Mouse (Mus musculus) liver, embryonic 14.5 days (tissue): Measurements from ENCODE around the gene Senp1. TPM values are rescaled to one million over a fixed set of nuclear protein-coding genes. Genes with fewer than 3 reads are reported as not detected.

ENCODE experiments used
- ATAC-seq: fragments of 200-750 bp; cut with Nextera tagmentation; 2 replicates; pipeline ENCODE4 v1.8.0; 2017; ENCODE audit warnings: moderate number of reproducible peaks, mild to moderate bottlenecking, moderate library complexity; ENCODE audit not compliant: insufficient read depth
- DNase-seq, 3 experiments: peaks; one replicate each; pipeline ENCODE4 v3.0.0-alpha.2; 2012 to 2013; ENCODE audit warnings: low read depth in 3 of 3, low spot score in 3 of 3
- H3K27ac ChIP-seq: fragments of 300-500 bp; sonication (generic); 2 replicates; pipeline ENCODE4 v1.5.1; 2014; ENCODE audit warnings: moderate library complexity, mild to moderate bottlenecking, control low read depth, inconsistent platforms
- H3K27me3 ChIP-seq: fragments of 300-500 bp; sonication (generic); 2 replicates; pipeline ENCODE4 v1.6.1; 2014; ENCODE audit warnings: mild to moderate bottlenecking, low read length, moderate library complexity; ENCODE audit not compliant: control insufficient read depth, insufficient read depth
- H3K36me3 ChIP-seq: fragments of 300-500 bp; sonication (generic); replicated peaks from 2 replicates; pipeline ENCODE4 v1.6.1; 2014; ENCODE audit warnings: low read depth; ENCODE audit not compliant: control insufficient read depth, insufficient read depth
- H3K4me1 ChIP-seq, 2 experiments: fragments of 200-500 bp in 1 of 2; fragments of 300-500 bp in 1 of 2; sonication (generic) in 1 of 2; replicated peaks; 2 replicates each; pipeline ENCODE4 v1.6.1; 2012 to 2014; ENCODE audit warnings: antibody characterized with exemption in 1 of 2, inconsistent platforms in 1 of 2, low read length in 1 of 2; ENCODE audit not compliant: control insufficient read depth in 2 of 2, insufficient read depth in 2 of 2
- H3K4me2 ChIP-seq: fragments of 300-500 bp; sonication (generic); 2 replicates; pipeline ENCODE4 v1.6.1; 2014; ENCODE audit warnings: low read depth, mild to moderate bottlenecking, control low read depth, moderate library complexity
- H3K4me3 ChIP-seq, 2 experiments: fragments of 200-500 bp in 1 of 2; fragments of 300-500 bp in 1 of 2; sonication (generic) in 1 of 2; 2 replicates each; pipeline ENCODE4 v1.5.1; 2012 to 2014; ENCODE audit warnings: low read depth in 2 of 2, low read length in 2 of 2, mild to moderate bottlenecking in 2 of 2, control low read depth in 1 of 2, inconsistent platforms in 1 of 2, moderate library complexity in 1 of 2; ENCODE audit not compliant: insufficient read depth in 1 of 2
- H3K9ac ChIP-seq: fragments of 300-500 bp; sonication (generic); replicated peaks from 2 replicates; pipeline ENCODE4 v1.6.1; 2014; ENCODE audit warnings: mild to moderate bottlenecking, control low read depth, moderate library complexity
- H3K9me3 ChIP-seq: fragments of 300-500 bp; sonication (generic); 2 replicates; pipeline ENCODE4 v1.6.1; 2016; ENCODE audit warnings: low read length, mixed read lengths; ENCODE audit not compliant: control insufficient read depth
- CTCF ChIP-seq: IDR thresholded peaks from 2 replicates; pipeline ENCODE4 v1.5.1; 2016; ENCODE audit warnings: antibody characterized with exemption, low read depth, control low read depth
- EP300 ChIP-seq: IDR thresholded peaks from 2 replicates; pipeline ENCODE4 v1.6.1; 2016; ENCODE audit warnings: antibody characterized with exemption, low read depth
- WGBS: fragments of 180-500 bp; shearing (Covaris S2); extraction: QIAGEN DNeasy Blood & Tissue Kit; methylation state at CpG from one replicate; pipeline ENCODE4 v1.1.7; 2014; ENCODE audit not compliant: insufficient replicate concordance; 5-methylcytosine and 5-hydroxymethylcytosine counted together
- polyA plus RNA-seq, 2 experiments: library from polyadenylated mRNA; depleted of rRNA in 1 of 2; stranded (reverse) in 1 of 2; unstranded in 1 of 2; fragments of >200 nt; fragmentation: Nextera tagmentation in 1 of 2; extraction: Ambion mirVana in 1 of 2; gene quantifications; 2 replicates each; pipeline versions ENCODE4 v1.2.1 to v1.2.3; 2012 to 2014

Gene Senp1
- polyA plus RNA-seq, 2 experiments: 10.7 to 15.3 TPM

DNA sequence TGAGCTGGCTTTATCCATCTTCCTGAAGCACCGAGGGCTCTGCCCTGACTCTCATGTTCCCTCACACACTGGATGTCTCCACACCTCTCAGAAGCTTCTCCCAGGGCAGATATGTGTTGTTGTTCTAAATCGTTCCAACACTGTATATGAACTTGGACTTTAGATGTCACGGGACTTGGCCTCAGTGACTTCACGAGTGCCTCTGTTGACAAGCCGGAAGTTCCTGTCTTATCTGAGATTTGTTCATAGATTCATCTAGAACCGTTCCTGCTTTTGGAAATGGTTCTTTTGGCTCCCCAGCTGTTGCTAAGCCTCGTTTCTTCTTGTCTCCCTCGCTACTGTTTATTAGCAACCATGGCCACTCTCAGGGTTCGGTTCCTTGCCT, 22.2 kb upstream of the Senp1 start:
- peak overlapping the region; percentile 12 for H3K27ac ChIP-seq
- DNase-seq: no peak
- H3K36me3 ChIP-seq: no peaks in the 10 kb centered on the region; the same call in 1 of the 2 replicates
- no peaks in the 10 kb centered on the region for H3K9me3 ChIP-seq
- peak overlapping the region; percentile 1; the same call in 1 of the 2 replicates for H3K9ac ChIP-seq
- H3K4me3 ChIP-seq: no peak overlapping the region
- peak; percentile 23; the same call in 1 of the 2 replicates for ATAC-seq
- H3K4me1 ChIP-seq: peaks cover 17 to 36% of the 10 kb centered on the region in 2 experiments
- no peaks in the 10 kb centered on the region for H3K27me3 ChIP-seq
- H3K4me2 ChIP-seq: peak overlapping the region; percentile 39
- TF ChIP-seq EP300: no peak
- TF ChIP-seq CTCF: no peak
- WGBS: 45% methylated on average over 9 of the region's 9 CpGs

GRCm38 (mm10) chr15:98114852-98115778, 21.6 kb upstream of the Senp1 start:
- ATAC-seq (no peak), DNase-seq (no peak)
- peak overlapping the region; percentile 12 for H3K27ac ChIP-seq
- H3K36me3 ChIP-seq: no peaks in the 10 kb centered on the region
- H3K9me3 ChIP-seq: no peaks in the 10 kb centered on the region
- 73% methylated on average over 10 of the region's 10 CpGs for WGBS
- H3K27me3 ChIP-seq: no peaks in the 10 kb centered on the region
- no peak for TF ChIP-seq EP300
- TF ChIP-seq CTCF: no peak
- no peak overlapping the region for H3K4me3 ChIP-seq
- peak overlapping the region; percentile 39 for H3K4me2 ChIP-seq
- H3K9ac ChIP-seq: no peak overlapping the region
- H3K4me1 ChIP-seq: peaks cover 17 to 36% of the 10 kb centered on the region in 2 experiments

- H3K27me3 ChIP-seq: no peaks in the 10 kb centered on the region
- ATAC-seq: no peak
- no peak overlapping the region for H3K4me2 ChIP-seq
- 80% methylated on average over 10 of the region's 10 CpGs for WGBS
- no peak for DNase-seq
- no peaks in the 10 kb centered on the region for H3K9me3 ChIP-seq
- TF ChIP-seq EP300 (no peak), CTCF (no peak)
- no peaks in the 10 kb centered on the region for H3K36me3 ChIP-seq
- H3K4me3 ChIP-seq: no peak overlapping the region
- no peak overlapping the region for H3K27ac ChIP-seq
- peaks cover 17 to 40% of the 10 kb centered on the region in 2 experiments for H3K4me1 ChIP-seq
- no peak overlapping the region for H3K9ac ChIP-seq
Observed at GRCm38 (mm10) chr15:98114098-98114851, 20.7 kb upstream of the Senp1 start.

GRCm38 (mm10) chr15:98111791-98112190, 18.2 kb upstream of the Senp1 start:
- DNase-seq: no peak
- Histone ChIP-seq H3K27ac (no peak overlapping the region), H3K4me1 (peaks cover 29 to 51% of the 10 kb centered on the region in 2 experiments), H3K4me2 (no peak overlapping the region), H3K4me3 (no peak overlapping the region), H3K9me3 (no peaks in the 10 kb centered on the region), H3K36me3 (no peaks in the 10 kb centered on the region), H3K9ac (no peak overlapping the region), H3K27me3 (no peaks in the 10 kb centered on the region)
- no peak for ATAC-seq
- 36% methylated on average over 5 of the region's 5 CpGs for WGBS
- TF ChIP-seq EP300 (no peak), CTCF (no peak)
